Mouse (Mus musculus) activated CD4-positive, CD25-positive, alpha-beta regulatory T cell, adult 4 months (primary cell): Measurements from ENCODE around the gene Cyfip1. TPM values are rescaled to one million over a fixed set of nuclear protein-coding genes. Genes with fewer than 3 reads are reported as not detected.
A peak's percentile ranks its signal among the peaks of the same experiment; 100 is the strongest.
"Not testable (repeated sequence)": the region's sequence is repeated elsewhere in the genome, so short reads cannot be mapped to it uniquely, and the experiment has no call there.

Source experiments
- ATAC-seq: one replicate; pipeline ENCODE4 v1.8.0; 2017
- polyA plus RNA-seq, 2 experiments: library from polyadenylated mRNA; unstranded; fragments of 100-300 nt; shearing (Covaris generic); gene quantifications; one replicate each; pipeline ENCODE4 v1.2.1; 2017

Cyfip1 gene
- polyA plus RNA-seq, 2 experiments from 2014 or later: 67.1 to 75.8 TPM

DNA sequence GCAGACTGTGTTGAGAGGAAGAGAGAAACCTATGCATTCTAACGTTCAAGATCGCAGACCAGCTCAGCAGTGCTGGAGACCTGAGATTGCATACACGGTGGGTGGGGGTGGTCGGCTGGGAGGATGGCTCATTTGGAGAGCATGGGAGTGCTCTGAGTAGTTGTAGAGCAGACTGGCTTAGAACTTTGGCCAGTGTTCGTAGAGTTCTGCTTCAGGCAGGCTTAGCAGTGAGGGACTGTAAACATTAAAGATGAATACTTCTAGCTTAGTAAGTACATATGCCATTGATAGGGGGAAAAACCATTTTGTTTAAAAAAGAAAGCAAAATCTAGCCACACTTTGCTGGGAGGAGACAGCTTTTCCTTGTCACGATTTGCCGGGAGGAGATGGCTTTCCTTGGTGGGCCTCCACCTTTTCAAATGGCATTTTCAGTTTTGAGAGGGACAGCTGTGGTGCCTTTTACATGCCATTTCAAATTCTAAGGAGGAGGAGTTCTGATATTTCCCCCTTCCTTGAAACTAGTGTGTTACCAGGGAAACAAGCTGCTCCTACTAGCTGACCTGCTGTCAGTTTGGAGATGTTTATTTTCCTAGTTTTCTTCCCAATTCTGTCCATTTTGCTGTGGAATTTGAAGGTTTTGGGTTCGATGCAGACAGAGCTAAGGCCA, 24.3 kb downstream of the Cyfip1 start:
- no peak for ATAC-seq

GRCm38 (mm10) chr7:55868247-55868646, 26.7 kb downstream of the Cyfip1 start:
- peak; percentile 52 for ATAC-seq

DNA sequence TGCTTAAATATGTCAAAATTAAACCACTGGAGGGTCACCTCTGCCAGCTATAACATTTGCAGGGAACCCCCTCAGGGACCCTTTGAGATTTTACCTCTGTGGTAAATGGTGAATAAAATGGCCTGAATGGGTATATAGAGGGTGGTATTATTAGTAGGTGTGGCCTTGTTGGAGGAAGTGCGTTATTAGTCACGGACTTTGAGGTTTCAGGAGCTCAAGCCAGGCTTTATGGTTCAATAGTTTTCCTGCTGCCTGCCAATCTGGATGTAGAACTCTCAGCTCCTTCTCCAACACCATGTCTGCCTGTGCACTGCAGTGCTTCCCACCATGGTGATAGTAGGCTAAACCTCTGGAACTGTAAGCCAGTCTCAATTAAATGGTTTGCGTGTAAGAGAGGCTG, 27.7 kb downstream of the Cyfip1 start:
- ATAC-seq: no peak

- ATAC-seq: no peak
Measured at GRCm38 (mm10) chr7:55870340-55871020, 28.9 kb downstream of the Cyfip1 start.

DNA sequence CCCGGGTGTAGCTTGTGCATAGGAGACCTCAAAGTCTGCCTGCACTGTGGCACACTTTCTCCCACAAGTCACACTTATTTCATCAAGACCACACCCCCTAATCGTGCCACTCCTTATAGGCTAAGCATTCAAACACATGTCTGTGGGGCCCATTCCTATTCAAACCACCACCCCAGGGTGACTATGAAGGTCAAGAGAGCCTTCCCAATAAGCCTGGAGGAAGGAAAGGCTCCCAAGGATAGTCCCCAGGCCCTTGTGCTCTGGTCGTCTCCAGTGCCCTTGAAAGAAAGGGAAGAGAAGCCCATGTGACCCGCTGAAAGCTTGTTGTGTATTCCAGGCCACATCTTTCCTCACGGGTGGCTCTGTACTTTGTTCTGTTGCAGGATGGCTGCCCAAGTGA, 29.9 kb downstream of the Cyfip1 start:
- ATAC-seq: no peak

DNA sequence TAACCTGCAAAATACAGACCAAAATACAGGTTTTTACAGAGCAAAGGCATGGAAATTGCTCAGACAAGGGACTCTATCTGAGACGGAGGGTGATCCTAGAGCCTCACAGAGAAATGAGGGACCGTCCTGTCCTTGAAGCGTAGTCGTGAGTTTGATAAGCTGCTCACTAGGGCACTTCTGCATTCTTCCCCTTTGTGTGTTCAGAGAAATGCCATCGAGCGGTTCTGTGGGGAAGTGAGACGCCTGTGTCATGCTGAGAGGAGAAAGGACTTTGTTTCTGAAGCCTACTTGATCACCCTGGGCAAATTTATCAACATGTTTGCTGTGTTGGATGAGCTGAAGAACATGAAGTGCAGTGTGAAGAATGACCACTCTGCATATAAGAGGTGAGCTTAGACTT, 33.2 kb downstream of the Cyfip1 start:
- ATAC-seq: no peak

DNA sequence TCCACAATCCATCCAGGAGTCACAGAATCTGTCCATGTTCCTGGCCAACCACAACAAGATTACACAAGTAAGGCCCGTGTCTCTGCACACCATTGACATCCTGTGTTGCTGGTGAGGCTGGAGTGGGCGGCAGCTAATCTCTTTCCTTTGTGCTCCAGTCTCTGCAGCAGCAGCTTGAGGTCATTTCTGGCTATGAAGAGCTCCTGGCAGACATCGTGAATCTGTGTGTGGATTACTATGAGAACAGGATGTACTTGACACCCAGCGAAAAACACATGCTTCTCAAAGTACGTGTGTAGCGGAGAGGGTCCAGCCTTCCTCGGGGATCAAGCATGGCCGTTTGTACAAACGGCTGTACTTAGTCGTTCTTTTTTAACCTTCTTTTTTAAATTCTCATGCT, 36.2 kb downstream of the Cyfip1 start:
- ATAC-seq: no peak

DNA sequence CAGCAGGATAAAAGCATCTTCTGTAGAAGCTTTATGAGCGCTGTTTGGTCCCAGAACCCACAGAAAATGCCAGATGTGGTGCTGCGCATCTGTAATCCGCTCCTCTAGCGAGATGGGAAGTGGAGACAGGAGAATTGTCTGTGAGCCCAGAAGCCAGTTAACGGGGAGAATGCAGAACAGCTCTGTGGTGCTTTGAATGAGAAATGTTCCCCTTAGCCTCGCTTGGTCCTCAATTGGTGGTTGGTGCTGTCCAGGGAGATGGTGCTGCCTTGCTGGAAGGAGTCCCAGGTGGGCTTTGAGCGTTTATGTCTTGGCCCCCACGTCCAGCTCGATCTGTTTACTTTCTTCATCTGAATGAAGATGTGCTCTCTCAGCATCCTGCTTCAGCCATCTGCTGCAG, 39.3 kb downstream of the Cyfip1 start:
- ATAC-seq: no peak

DNA sequence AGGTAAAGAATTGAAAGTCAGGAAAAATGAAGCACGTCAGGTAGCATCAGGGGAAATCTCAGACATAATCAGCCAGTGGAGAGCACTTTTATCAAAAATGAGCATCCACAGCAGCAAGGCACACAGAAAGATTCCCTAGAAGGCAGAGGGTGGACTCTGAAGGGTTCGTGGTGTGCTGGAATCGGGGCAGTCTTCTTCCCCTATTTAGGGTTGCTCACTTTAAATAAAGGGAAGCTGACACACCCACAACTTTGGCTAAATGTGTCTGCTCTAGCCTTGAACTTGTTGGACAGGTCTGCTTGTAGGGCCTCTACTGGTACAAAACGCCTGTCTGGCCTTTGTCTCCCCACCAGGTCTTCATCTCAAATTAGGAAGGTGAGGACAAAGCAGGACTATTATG, 47.1 kb downstream of the Cyfip1 start:
- no peak for ATAC-seq

DNA sequence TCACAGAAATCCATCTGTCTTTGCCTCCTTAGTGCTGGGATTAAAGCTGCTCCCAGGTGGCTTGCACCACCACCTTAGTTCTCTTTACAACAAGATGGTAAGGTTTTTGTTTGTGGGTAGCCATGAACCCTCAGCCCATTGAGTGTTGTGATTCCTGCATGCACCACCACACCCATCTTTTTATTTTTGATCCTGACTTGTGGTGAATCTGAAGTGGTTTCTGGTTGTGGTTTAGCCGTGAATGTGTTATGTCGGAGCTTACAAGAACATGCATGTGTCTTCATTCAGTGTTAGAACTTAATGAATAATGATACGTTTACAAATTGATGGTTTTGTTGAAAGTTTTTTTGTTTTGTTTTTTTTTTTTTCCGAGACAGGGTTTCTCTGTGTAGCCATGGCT, 48.5 kb downstream of the Cyfip1 start:
- ATAC-seq: no peak

GRCm38 (mm10) chr7:55890731-55891130, 49.2 kb downstream of the Cyfip1 start:
- no peak for ATAC-seq

DNA sequence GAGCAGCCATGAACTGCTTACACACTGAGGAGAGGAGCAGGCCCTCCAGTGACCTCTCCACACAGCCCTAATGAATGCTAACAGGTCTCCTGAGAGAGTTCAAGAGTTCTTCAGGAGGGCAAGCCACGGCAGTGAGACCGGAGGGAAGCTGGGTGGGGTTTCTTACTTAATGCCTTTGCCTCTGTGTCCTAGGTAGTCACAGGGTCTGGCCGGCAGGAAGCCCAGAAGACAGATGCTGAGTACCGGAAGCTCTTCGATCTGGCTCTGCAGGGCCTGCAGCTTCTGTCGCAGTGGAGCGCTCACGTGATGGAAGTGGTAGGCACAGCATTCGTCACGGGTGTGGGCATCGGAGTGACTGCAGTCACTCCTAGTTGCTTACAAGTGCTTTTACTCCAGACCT, 50.3 kb downstream of the Cyfip1 start:
- no peak for ATAC-seq

DNA sequence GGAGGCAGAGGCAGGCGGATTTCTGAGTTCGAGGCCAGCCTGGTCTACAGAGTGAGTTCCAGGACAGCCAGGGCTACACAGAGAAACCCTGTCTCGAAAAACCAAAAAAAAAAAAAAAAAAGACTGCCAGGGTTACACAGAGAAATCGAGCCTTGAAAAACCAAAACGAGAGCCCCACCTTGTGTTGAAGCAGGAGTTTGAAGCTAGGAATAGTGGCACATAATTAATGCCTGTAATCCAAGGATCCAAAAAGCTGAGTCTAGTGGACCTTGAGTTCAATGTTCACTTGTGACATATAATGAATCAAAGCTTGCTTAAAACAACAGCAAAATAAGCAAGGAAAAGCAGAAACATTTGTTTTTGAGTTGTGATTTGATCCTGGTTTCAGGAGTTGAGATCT, 62.2 kb downstream of the Cyfip1 start:
- ATAC-seq: no peak

DNA sequence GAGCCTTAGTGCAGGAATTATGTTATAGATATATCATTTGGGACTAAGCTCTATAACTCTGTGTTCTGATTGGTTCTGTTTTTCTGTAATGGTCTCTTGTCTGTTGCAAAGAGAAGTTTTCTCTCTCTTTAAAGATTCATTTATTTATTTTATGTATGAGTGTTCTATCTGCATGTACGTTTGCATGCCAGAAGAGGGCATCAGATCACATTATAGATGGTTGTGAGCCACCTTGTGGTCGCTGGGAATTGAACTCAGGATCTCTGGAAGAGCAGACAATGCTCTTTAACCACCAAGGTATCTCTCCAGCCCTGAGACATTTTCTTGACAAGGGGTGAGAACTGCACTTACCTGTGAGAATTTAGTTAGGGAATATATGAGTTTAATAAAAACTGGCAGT, 63.9 kb downstream of the Cyfip1 start:
- no peak for ATAC-seq

DNA sequence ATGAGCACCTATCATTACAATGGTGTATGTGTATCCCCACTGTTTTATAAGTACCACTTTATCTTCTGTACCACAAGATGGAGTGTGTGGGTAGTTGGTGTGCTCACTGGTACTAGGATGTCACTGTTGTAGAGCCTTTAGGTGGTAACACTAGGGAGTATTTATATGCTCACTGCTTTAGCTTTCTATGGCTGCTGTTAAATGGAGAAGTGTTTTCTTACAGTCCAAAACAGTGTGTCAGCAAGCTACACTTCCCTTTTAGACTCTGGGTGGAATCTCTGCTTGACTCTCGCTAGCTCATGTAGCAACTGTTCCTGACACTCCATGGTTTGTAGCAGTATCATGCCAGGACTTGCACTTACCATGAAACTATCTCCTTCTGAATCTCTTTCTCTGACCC, 68.0 kb downstream of the Cyfip1 start:
- ATAC-seq: no peak

- ATAC-seq: no peak
Measured at GRCm38 (mm10) chr7:55910356-55910755, 68.8 kb downstream of the Cyfip1 start.

GRCm38 (mm10) chr7:55911371-55911770, 69.8 kb downstream of the Cyfip1 start:
- ATAC-seq: no peak

DNA sequence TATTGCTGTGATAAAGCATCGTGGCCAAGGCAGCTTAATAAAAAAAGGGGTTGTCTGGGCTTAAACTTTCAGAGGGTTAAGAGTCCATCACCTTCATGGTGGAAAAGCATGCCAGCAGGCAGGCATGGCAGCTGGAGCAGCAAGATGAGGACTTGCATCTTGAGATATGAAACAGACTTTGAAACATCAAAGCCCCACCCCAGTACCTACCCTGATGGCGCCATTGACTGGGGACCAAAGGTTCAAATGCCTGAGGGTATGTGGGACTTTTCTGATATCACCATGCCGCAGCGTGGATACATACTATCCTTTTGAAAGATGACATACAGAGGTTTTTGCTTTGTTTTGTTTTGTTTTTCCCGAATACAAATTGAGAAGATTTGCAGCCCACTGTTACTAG, 70.6 kb downstream of the Cyfip1 start:
- no peak for ATAC-seq

GRCm38 (mm10) chr7:55918365-55918764, 76.8 kb downstream of the Cyfip1 start:
- not testable (repeated sequence) for ATAC-seq

- ATAC-seq: no peak
Measured at GRCm38 (mm10) chr7:55927262-55927661, 85.7 kb downstream of the Cyfip1 start.

DNA sequence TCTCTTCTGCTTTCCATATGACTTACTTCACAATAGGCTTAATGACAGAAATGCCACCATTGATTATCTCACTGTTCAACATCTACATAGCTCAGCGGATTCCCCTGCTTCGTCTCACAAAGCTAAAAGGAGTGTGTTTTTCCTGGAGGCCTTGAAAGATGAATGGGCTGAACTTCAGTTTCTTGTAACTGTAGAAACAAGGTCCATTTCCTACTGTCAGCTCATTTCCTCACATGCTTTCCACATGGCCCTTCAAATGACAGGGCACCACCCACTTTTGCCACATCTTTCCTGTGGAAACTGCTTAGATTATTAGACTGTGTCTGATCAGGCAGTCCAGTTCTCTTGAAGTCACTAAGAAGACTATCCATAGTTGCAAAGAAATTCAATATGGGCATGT, 87.1 kb downstream of the Cyfip1 start:
- no peak for ATAC-seq

DNA sequence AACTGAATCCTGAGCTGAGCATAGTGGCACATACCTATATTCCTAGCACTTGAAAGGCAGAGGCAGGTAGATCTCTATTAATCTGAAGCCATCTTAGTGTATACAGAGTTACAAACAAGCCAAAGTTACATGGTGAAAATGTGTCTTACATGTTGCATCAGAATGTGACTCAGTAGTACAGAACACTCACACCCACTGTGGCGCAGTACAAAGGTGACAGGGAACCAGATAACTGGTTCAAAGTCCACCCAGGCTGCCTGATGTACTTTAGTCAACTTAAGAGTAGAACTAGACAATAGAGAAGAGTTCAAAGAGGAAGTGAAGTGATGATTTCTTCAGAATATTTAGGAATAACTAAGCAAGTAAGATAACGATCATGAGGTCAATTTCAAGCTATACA, 93.5 kb downstream of the Cyfip1 start:
- ATAC-seq: no peak

GRCm38 (mm10) chr7:55938341-55938740, 96.8 kb downstream of the Cyfip1 start:
- no peak for ATAC-seq

DNA sequence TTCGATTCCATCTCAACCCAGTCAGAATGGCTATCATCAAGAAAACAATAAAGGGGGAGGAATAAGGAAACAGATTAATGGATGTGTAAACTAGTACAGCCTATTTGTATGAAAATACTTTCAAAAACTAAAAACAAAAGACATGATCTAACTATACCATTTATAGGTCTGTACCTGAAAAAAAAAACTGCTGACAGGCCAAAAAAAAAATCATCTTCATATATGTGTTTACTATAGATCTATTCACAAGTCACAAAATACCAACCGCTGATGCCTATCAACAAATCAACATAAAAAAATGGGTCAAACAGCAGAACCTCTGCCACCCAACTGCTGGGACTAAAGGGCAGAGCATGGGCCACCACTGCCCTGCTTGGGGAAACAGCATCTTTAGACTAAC, 114.5 kb downstream of the Cyfip1 start:
- ATAC-seq: no peak

GRCm38 (mm10) chr7:55957178-55957577, 115.6 kb downstream of the Cyfip1 start:
- ATAC-seq: peak; percentile 40
